Mouse (Mus musculus) ES-E14 (cell line): ENCODE data around the gene Cep89. TPM values are rescaled to one million over a fixed set of nuclear protein-coding genes. Genes with fewer than 3 reads are reported as not detected.
A peak's percentile ranks its signal among the peaks of the same experiment; 100 is the strongest.

Source experiments
- DNase-seq: peaks from one replicate; pipeline ENCODE4 v3.0.0-alpha.2; 2013; ENCODE audit warnings: low read depth, low spot score
- H3K27ac ChIP-seq: 2 replicates; pipeline ENCODE4 v1.5.1; 2012; ENCODE audit warnings: low read depth, mild to moderate bottlenecking, low read length, moderate library complexity, mixed read lengths; ENCODE audit not compliant: poor library complexity, insufficient read depth, severe bottlenecking
- H3K36me3 ChIP-seq: 2 replicates; pipeline ENCODE4 v1.6.1; 2012; ENCODE audit warnings: mild to moderate bottlenecking, low read length, moderate library complexity, mixed read lengths; ENCODE audit not compliant: control insufficient read depth, poor library complexity, insufficient read depth, severe bottlenecking
- H3K4me1 ChIP-seq, 2 experiments: fragments of 150-350 bp in 1 of 2; sonication (generic) in 1 of 2; 2 replicates each; pipeline ENCODE4 v1.6.1; 2012; ENCODE audit warnings: low read length in 2 of 2, mild to moderate bottlenecking in 1 of 2, mixed read lengths in 1 of 2; ENCODE audit not compliant: control insufficient read depth in 2 of 2, insufficient read depth in 2 of 2, poor library complexity in 1 of 2
- H3K4me3 ChIP-seq, 2 experiments: fragments of 150-350 bp in 1 of 2; sonication (generic) in 1 of 2; 2 replicates each; pipeline ENCODE4 v1.5.1; 2012; ENCODE audit warnings: low read length in 2 of 2, low read depth in 1 of 2, mild to moderate bottlenecking in 1 of 2, mixed read lengths in 1 of 2; ENCODE audit not compliant: insufficient read depth in 1 of 2, poor library complexity in 1 of 2, severe bottlenecking in 1 of 2
- H3K9ac ChIP-seq: 2 replicates; pipeline ENCODE4 v1.6.1; 2012; ENCODE audit warnings: low read depth, mild to moderate bottlenecking, low read length, mixed read lengths; ENCODE audit not compliant: poor library complexity, insufficient read depth, severe bottlenecking
- H3K9me3 ChIP-seq: fragments of 150-350 bp; sonication (generic); 2 replicates; pipeline ENCODE4 v1.6.1; 2012; ENCODE audit warnings: low read depth, mild to moderate bottlenecking, low read length; ENCODE audit not compliant: control insufficient read depth, insufficient read depth
- CHD2 ChIP-seq: IDR thresholded peaks from 2 replicates; pipeline ENCODE4 v1.6.1; 2014; ENCODE audit warnings: mild to moderate bottlenecking, low read depth, low read length, inconsistent platforms
- HCFC1 ChIP-seq: IDR thresholded peaks from 2 replicates; pipeline ENCODE4 v1.6.1; 2012; ENCODE audit warnings: low read length, inconsistent platforms, borderline replicate concordance; ENCODE audit not compliant: insufficient read depth
- MAFK ChIP-seq: IDR thresholded peaks from 2 replicates; pipeline ENCODE4 v1.6.1; 2014; ENCODE audit warnings: mild to moderate bottlenecking, low read depth, low read length, inconsistent platforms; ENCODE audit not compliant: insufficient read depth
- ZC3H11A ChIP-seq: IDR thresholded peaks from 2 replicates; pipeline ENCODE4 v1.6.1; 2012; ENCODE audit warnings: low read depth, mild to moderate bottlenecking, inconsistent platforms, low read length, borderline replicate concordance
- ZNF384 ChIP-seq: IDR thresholded peaks from 2 replicates; pipeline ENCODE4 v1.6.1; 2012; ENCODE audit warnings: low read depth, low read length, inconsistent platforms
- in situ Hi-C, 2 experiments: fragments of 600-800 bp; cut with MboI; formaldehyde crosslinking; loops; one replicate each; pipeline ENCODE4 v1.15.1; 2025; ENCODE audit warnings: low sequenced_read_pairs in 2 of 2, inconsistent platforms in 1 of 2; ENCODE audit not compliant: unreplicated experiment in 2 of 2
- total RNA-seq: library from RNA; depleted of rRNA; stranded (reverse); fragments of 300-350 nt; gene quantifications from 2 replicates; pipeline ENCODE4 v1.2.3, GENCODE M21; 2012

Gene Cep89
- total RNA-seq, 1 experiment, result 15.3 TPM

DNA sequence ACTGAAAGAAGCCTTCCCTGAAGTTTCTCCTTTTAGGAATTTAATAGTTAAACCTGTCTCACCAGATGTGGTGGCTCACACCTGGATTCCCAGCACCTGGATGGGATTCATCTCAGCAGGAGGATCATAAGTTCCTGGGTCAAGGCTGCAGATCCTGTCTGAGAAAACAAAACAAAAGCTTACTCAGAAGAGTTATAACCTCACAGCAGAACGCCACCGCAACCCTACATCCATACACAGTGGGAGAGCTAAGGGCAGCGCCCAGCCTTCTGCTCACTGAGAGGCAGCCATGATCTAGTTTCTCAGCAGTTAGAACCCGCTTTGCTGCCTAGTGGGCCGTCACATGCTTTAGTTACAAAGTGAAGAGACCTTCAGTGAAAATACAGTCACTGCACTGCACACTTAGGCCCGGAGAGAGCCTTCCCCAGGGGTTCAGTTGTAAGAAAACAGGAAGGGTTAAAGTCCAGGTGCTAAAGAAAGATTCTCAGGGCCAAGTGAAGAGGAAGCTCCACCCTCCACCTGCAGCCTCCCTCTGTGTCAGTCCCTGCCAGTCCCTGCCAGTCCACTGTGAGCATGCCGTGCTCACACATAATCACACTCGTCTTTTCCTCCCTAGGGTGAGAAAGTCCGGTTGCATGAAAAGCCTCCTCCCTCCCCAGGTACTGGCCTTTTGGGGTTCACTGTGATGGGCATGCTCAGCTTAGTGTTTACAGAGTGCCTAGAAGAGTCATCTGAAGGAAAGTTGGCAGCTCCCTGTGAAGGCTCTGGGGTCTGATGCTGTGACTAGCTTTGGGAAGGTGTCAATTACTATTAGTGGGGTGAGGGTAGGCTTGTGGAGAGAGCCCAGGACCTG, 19.2 kb downstream of the Cep89 start:
- no peak overlapping the region for H3K9ac ChIP-seq
- DNase-seq, result no peak
- H3K4me1 ChIP-seq, result peaks cover 2 to 3% of the 10 kb centered on the region in 2 experiments; a peak in 1 of 4 replicates
- peaks cover 14% of the 10 kb centered on the region for H3K36me3 ChIP-seq
- no peak overlapping the region for H3K4me3 ChIP-seq
- in situ Hi-C loops, result no loop called here
- H3K27ac ChIP-seq, result no peak overlapping the region
- TF ChIP-seq ZC3H11A (no peak), CHD2 (no peak), HCFC1 (no peak), MAFK (no peak), ZNF384 (no peak)
- no peaks in the 10 kb centered on the region for H3K9me3 ChIP-seq

DNA sequence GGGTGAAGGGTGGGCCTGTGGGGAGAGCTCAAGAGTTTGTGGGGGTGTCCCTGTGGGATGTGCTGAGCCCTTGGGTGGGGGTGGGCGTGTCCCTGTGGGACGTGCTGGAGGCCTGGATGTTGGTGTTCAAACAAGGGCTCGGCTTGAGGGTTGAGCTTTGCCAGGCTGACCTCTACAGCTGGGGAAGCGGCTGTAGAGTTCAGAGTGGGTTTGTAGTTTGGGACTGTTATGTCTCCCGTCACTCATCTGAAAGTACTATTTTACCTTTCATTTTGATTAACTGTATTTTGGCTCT, 19.8 kb downstream of the Cep89 start:
- no peak for TF ChIP-seq ZNF384
- TF ChIP-seq CHD2, result no peak
- TF ChIP-seq MAFK, result no peak
- TF ChIP-seq HCFC1, result no peak
- no peak for TF ChIP-seq ZC3H11A
- no peak overlapping the region for H3K27ac ChIP-seq
- H3K4me3 ChIP-seq, result no peak overlapping the region
- no peaks in the 10 kb centered on the region for H3K9me3 ChIP-seq
- no peak overlapping the region for H3K9ac ChIP-seq
- DNase-seq, result no peak
- peaks cover 15% of the 10 kb centered on the region for H3K36me3 ChIP-seq
- in situ Hi-C loops, result no loop called here
- peaks cover 2 to 3% of the 10 kb centered on the region in 2 experiments; a peak in 1 of 4 replicates for H3K4me1 ChIP-seq

DNA sequence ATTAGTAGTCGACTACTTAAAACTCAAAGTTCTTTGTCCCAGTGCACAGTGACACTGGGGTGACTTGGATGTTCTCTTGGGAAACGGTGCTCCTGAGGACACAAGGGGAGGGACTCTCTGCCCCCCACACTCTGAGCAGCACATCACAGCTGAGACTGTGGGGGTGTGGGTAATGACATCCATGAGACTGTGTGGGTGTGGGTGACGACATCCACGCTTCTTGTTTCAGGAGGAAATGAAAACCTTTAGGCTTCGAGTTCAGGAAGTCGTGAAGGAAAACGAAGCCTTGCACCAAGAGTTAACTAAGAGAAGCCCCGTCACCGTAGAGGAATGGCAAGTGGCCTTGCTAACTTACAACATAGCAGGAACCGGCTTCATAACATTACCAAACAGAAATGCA, 26.2 kb downstream of the Cep89 start:
- DNase-seq, result no peak
- no peaks in the 10 kb centered on the region for H3K9me3 ChIP-seq
- H3K4me1 ChIP-seq, result peaks cover 2 to 3% of the 10 kb centered on the region in 2 experiments; a peak in 1 of 4 replicates
- H3K27ac ChIP-seq, result no peak overlapping the region
- in situ Hi-C loops, result no loop called here
- peaks cover 14% of the 10 kb centered on the region for H3K36me3 ChIP-seq
- H3K4me3 ChIP-seq, result no peak overlapping the region
- TF ChIP-seq ZC3H11A (no peak), CHD2 (no peak), MAFK (no peak), HCFC1 (no peak), ZNF384 (no peak)
- H3K9ac ChIP-seq, result no peak overlapping the region

DNA sequence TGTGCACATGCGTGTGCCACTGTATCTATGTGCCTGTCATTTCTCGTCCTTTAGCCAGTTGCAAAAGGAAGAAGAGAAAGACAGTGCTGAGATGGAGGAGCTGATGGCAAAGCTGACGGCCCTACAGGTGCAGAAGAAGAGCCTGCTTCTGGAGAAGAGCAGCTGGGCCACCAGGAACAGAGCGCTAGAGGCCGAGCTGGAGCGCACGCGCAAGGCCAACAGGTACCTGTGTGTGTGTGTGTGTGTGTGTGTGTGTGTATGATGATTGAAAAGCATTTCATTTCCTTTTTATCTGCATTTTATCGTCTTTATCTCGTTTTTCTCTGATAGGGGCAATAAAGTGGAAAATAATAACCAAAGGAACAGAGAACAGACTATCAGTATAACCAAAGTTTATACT, 31.3 kb downstream of the Cep89 start:
- Histone ChIP-seq H3K9ac (no peak overlapping the region), H3K9me3 (no peaks in the 10 kb centered on the region), H3K4me1 (no peaks in the 10 kb centered on the region), H3K36me3 (peaks cover 8% of the 10 kb centered on the region), H3K4me3 (no peak overlapping the region), H3K27ac (no peak overlapping the region)
- TF ChIP-seq ZC3H11A (no peak), ZNF384 (no peak)
- in situ Hi-C loops, result no loop called here
- DNase-seq, result no peak

DNA sequence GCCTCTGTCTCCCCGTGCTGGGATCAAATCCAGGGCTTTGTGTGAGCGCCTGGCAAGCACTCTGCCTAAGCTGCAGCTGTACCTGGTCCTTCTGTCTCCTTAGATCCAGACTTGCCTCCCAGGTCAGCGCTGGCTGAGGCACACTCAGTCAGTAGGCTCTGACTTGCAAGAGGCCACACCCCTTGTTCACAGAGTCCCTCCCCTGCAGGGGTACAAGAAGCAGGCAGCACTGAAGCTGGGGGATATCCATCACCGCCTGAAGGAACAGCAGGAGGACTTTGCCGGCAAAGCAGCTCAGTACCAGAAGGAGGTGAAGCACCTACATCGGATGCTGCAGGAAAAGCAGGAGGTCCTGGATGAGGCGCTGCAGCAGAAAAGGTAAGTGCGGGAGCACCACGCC, 38.4 kb downstream of the Cep89 start:
- TF ChIP-seq MAFK (no peak), ZC3H11A (no peak), ZNF384 (no peak)
- DNase-seq, result peak; percentile 34
- H3K4me1 ChIP-seq, result peaks cover 0 to 5% of the 10 kb centered on the region in 2 experiments; a peak in 1 of 4 replicates
- peak overlapping the region; percentile 17; the same call in 1 of the 2 replicates for H3K27ac ChIP-seq
- H3K36me3 ChIP-seq, result peaks cover 23% of the 10 kb centered on the region
- in situ Hi-C loops, result no loop called here
- no peaks in the 10 kb centered on the region for H3K9me3 ChIP-seq
- H3K9ac ChIP-seq, result no peak overlapping the region
- H3K4me3 ChIP-seq, result peak overlapping the region in 1 of 2 experiments; percentile 24; a peak in 1 of 4 replicates
